Mouse (Mus musculus) liver, embryonic 11.5 days (tissue): ENCODE measurements around the gene Cops3. TPM values are rescaled to one million over a fixed set of nuclear protein-coding genes. Genes with fewer than 3 reads are reported as not detected.
A peak's percentile ranks its signal among the peaks of the same experiment; 100 is the strongest.
"Not testable (repeated sequence)": the region's sequence is repeated elsewhere in the genome, so short reads cannot be mapped to it uniquely, and the experiment has no call there.

Source experiments
- ATAC-seq: fragments of 200-750 bp; cut with Nextera tagmentation; replicated peaks from 2 replicates; pipeline ENCODE4 v1.8.0; 2017; ENCODE audit warnings: moderate number of reproducible peaks, mild to moderate bottlenecking, moderate TSS enrichment, moderate library complexity; ENCODE audit not compliant: low FRiP score
- DNase-seq: peaks from one replicate; pipeline ENCODE4 v3.0.0-alpha.2; 2017; ENCODE audit warnings: low spot score
- H3K27ac ChIP-seq: fragments of 300-500 bp; sonication (generic); 2 replicates; pipeline ENCODE4 v1.5.1; 2014; ENCODE audit warnings: mild to moderate bottlenecking, low read depth, low read length, control low read depth
- H3K27me3 ChIP-seq: fragments of 300-500 bp; sonication (generic); replicated peaks from 2 replicates; pipeline ENCODE4 v1.6.1; 2014; ENCODE audit warnings: low read length, mixed read lengths; ENCODE audit not compliant: control insufficient read depth, insufficient read depth
- H3K36me3 ChIP-seq: fragments of 300-500 bp; sonication (generic); 2 replicates; pipeline ENCODE4 v1.6.1; 2014; ENCODE audit warnings: mild to moderate bottlenecking, low read length, moderate library complexity, mixed read lengths; ENCODE audit not compliant: control insufficient read depth, insufficient read depth
- H3K4me1 ChIP-seq: fragments of 300-500 bp; sonication (generic); replicated peaks from 2 replicates; pipeline ENCODE4 v1.6.1; 2014; ENCODE audit warnings: low read length, mixed read lengths; ENCODE audit not compliant: control insufficient read depth, insufficient read depth
- H3K4me2 ChIP-seq: fragments of 300-500 bp; sonication (generic); 2 replicates; pipeline ENCODE4 v1.6.1; 2014; ENCODE audit warnings: mild to moderate bottlenecking, control low read depth, moderate library complexity
- H3K4me3 ChIP-seq: fragments of 300-500 bp; sonication (generic); 2 replicates; pipeline ENCODE4 v1.5.1; 2014; ENCODE audit warnings: low read depth, low read length, control low read depth
- H3K9ac ChIP-seq: fragments of 300-500 bp; sonication (generic); 2 replicates; pipeline ENCODE4 v1.6.1; 2014; ENCODE audit warnings: low read depth, low read length, control low read depth
- H3K9me3 ChIP-seq: fragments of 300-500 bp; sonication (generic); 2 replicates; pipeline ENCODE4 v1.6.1; 2016; ENCODE audit warnings: low read length, inconsistent platforms, mixed read lengths; ENCODE audit not compliant: control insufficient read depth
- WGBS: fragments of 180-500 bp; shearing (Covaris S2); extraction: QIAGEN DNeasy Blood & Tissue Kit; methylation state at CpG from one replicate; pipeline ENCODE4 v1.1.7; 2014; 5-methylcytosine and 5-hydroxymethylcytosine counted together
- polyA plus RNA-seq: library from polyadenylated mRNA; unstranded; fragments of >200 nt; fragmentation: Nextera tagmentation; extraction: Ambion mirVana; gene quantifications from 2 replicates; pipeline ENCODE4 v1.2.1, GENCODE M21; 2014

Gene Cops3
- polyA plus RNA-seq, 1 experiment from 2014 or later = 211 TPM

GRCm38 (mm10) chr11:59852865-59853264, 13.2 kb upstream of the Cops3 start:
- Histone ChIP-seq H3K9me3 (no peaks in the 10 kb centered on the region), H3K27me3 (no peaks in the 10 kb centered on the region), H3K9ac (no peak overlapping the region), H3K4me3 (no peak overlapping the region), H3K27ac (no peak overlapping the region), H3K4me2 (no peak overlapping the region), H3K4me1 (peaks cover 5% of the 10 kb centered on the region), H3K36me3 (no peaks in the 10 kb centered on the region)
- WGBS = 60% methylated on average over 3 of the region's 3 CpGs
- DNase-seq (no peak), ATAC-seq (no peak)

- under 1% methylated on average over 69 of the region's 69 CpGs for WGBS
- Histone ChIP-seq H3K4me3 (peak overlapping the region; percentile 65), H3K9me3 (no peaks in the 10 kb centered on the region), H3K9ac (peak overlapping the region; percentile 75), H3K27ac (peak overlapping the region; percentile 80), H3K4me1 (peaks cover 10% of the 10 kb centered on the region), H3K27me3 (no peaks in the 10 kb centered on the region), H3K4me2 (peak overlapping the region; percentile 82), H3K36me3 (no peaks in the 10 kb centered on the region)
- ATAC-seq (peak; percentile 79), DNase-seq (peak; percentile 81)
Observed at GRCm38 (mm10) chr11:59847891-59848884, 8.6 kb upstream of the Cops3 start.

- H3K4me3 ChIP-seq = peak overlapping the region; percentile 65
- peak overlapping the region; percentile 82 for H3K4me2 ChIP-seq
- no peaks in the 10 kb centered on the region for H3K27me3 ChIP-seq
- no peaks in the 10 kb centered on the region for H3K36me3 ChIP-seq
- DNase-seq (no peak), ATAC-seq (peak; percentile 71)
- no peaks in the 10 kb centered on the region for H3K9me3 ChIP-seq
- WGBS = 19% methylated on average over 2 of the region's 2 CpGs
- no peak overlapping the region for H3K9ac ChIP-seq
- H3K4me1 ChIP-seq = peaks cover 10% of the 10 kb centered on the region
- H3K27ac ChIP-seq = no peak overlapping the region
Observed at GRCm38 (mm10) chr11:59847131-59847530, 7.5 kb upstream of the Cops3 start.

GRCm38 (mm10) chr11:59846311-59846710, 6.7 kb upstream of the Cops3 start:
- peaks cover 10% of the 10 kb centered on the region for H3K4me1 ChIP-seq
- no peak for DNase-seq
- H3K4me3 ChIP-seq = no peak overlapping the region
- no peaks in the 10 kb centered on the region for H3K36me3 ChIP-seq
- H3K27me3 ChIP-seq = no peaks in the 10 kb centered on the region
- no peaks in the 10 kb centered on the region for H3K9me3 ChIP-seq
- H3K9ac ChIP-seq = no peak overlapping the region
- no peak for ATAC-seq
- H3K27ac ChIP-seq = no peak overlapping the region
- 91% methylated on average over 11 of the region's 11 CpGs for WGBS
- no peak overlapping the region for H3K4me2 ChIP-seq

GRCm38 (mm10) chr11:59839008-59839458, 605 bp downstream of the Cops3 start, which contains the start of gene Nt5m:
Nt5m (plus strand) TSS chr11:59839447.
- H3K27me3 ChIP-seq = no peaks in the 10 kb centered on the region
- H3K9me3 ChIP-seq = no peaks in the 10 kb centered on the region
- H3K4me2 ChIP-seq = peak within 1 kb of the TSS; percentile 82
- DNase-seq (peak; percentile 95), ATAC-seq (peak; percentile 94)
- H3K4me3 ChIP-seq = peak within 1 kb of the TSS; percentile 83
- peak within 1 kb of the TSS; percentile 93 for H3K27ac ChIP-seq
- peaks cover 6% of the 10 kb centered on the region; the same call in 1 of the 2 replicates for H3K36me3 ChIP-seq
- H3K4me1 ChIP-seq = peaks cover 16% of the 10 kb centered on the region
- H3K9ac ChIP-seq = peak within 1 kb of the TSS; percentile 92
- WGBS = 0% methylated on average over 24 of the region's 24 CpGs

GRCm38 (mm10) chr11:59838426-59838825, 1.2 kb downstream of the Cops3 start:
- Histone ChIP-seq H3K36me3 (peaks cover 9% of the 10 kb centered on the region; the same call in 1 of the 2 replicates), H3K4me1 (peaks cover 16% of the 10 kb centered on the region), H3K4me2 (peak overlapping the region; percentile 82), H3K27me3 (no peaks in the 10 kb centered on the region), H3K4me3 (peak overlapping the region; percentile 83), H3K27ac (no peak overlapping the region), H3K9me3 (no peaks in the 10 kb centered on the region), H3K9ac (peak overlapping the region; percentile 62)
- DNase-seq (no peak), ATAC-seq (no peak)
- 62% methylated on average over 4 of the region's 4 CpGs for WGBS

GRCm38 (mm10) chr11:59837789-59838188, 1.8 kb downstream of the Cops3 start:
- not testable (repeated sequence) for H3K27me3 ChIP-seq, H3K9me3 ChIP-seq, H3K27ac ChIP-seq, DNase-seq, ATAC-seq
- Histone ChIP-seq H3K36me3 (peaks cover 11% of the 10 kb centered on the region; the same call in 1 of the 2 replicates), H3K4me2 (peak overlapping the region; percentile 82), H3K4me1 (peaks cover 16% of the 10 kb centered on the region), H3K9ac (peak overlapping the region; percentile 62; the same call in 1 of the 2 replicates), H3K4me3 (peak overlapping the region; percentile 83)
- no CpG with 5 or more reads among the region's 1 CpGs for WGBS

- H3K4me2 ChIP-seq = no peak overlapping the region
- no peak overlapping the region for H3K4me3 ChIP-seq
- 92% methylated on average over 3 of the region's 3 CpGs for WGBS
- no peak overlapping the region for H3K9ac ChIP-seq
- DNase-seq (no peak), ATAC-seq (no peak)
- H3K27ac ChIP-seq = no peak overlapping the region
- H3K9me3 ChIP-seq = no peaks in the 10 kb centered on the region
- no peaks in the 10 kb centered on the region for H3K4me1 ChIP-seq
- H3K27me3 ChIP-seq = no peaks in the 10 kb centered on the region
- H3K36me3 ChIP-seq = peaks cover 75% of the 10 kb centered on the region
Observed at GRCm38 (mm10) chr11:59821625-59822024, 18.0 kb downstream of the Cops3 start.
